In the genomic region with DNA sequence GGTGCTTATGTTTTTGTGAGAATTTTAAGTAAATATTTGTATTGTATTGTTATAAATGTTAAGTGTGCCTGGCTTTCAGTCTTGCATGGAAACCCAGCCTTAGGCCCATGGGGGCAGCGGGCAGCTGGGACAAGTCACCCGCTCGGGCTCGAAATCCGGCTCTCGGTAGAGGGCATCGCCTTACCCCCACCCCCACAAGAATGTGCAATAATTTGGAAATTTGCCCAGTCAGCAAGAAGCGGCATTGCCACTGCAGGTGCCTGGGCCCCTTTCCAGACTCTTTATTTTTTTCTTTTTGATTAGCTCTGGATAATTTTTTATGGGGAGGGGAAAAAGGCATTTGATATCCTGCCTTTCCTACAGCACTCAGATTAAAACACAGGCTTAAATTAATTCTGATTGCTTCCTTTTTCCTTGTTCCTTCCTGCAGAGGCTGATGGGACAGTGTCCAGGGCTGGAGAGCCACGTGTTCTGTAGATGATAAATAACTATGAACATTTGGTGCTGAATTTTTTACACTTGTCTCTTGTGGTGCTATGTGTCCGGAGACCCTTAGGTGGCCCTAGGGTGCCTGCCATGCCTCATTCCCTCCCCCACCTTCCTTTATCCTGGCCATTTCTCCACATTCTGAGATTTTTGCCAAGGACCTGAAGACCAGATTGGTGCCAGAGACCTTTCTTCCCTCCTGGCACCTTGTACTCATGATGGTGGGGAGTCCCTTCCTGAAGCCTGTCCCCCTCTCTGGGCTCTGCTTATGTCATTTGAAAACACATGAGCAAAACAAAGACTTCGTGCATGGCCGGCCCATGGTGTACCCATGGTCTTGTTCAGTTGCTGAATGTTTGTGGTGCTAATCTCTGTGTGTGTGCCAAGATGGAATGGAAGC, we compare ENCODE assay signal across 10 mouse cellular contexts. TPM values are rescaled to one million over a fixed set of nuclear protein-coding genes. Genes with fewer than 3 reads are reported as not detected.
A peak's percentile ranks its signal among the peaks of the same experiment; 100 is the strongest.
DNase-seq lines count a peak whose midpoint lies in the region; ATAC-seq and TF ChIP-seq lines count a peak whose summit lies in the region.
"Had no signal": no experiment of that assay in that cellular context is flagged by ENCODE, and none has a peak within 500 bp of the region (broad histone marks: within the 10 kb centered on the region; RNA-seq: fewer than 3 reads in every experiment).

No protein-coding gene starts in this region.

- peak; percentile 57 for DNase-seq in heart, postnatal 0 days (ENCODE audit: low spot score)
- no peak for DNase-seq in heart, postnatal 36 days
- DNase-seq in brain, adult 2 months (ENCODE audit: low read depth, low spot score), result peak; percentile 33
- peak; percentile 55 to 56 for DNase-seq in cerebellum, postnatal 25 days
- peak; percentile 26 to 51 for DNase-seq in kidney, postnatal 4 days
- DNase-seq in c-Kit-positive CD71-positive TER-119-positive erythroid progenitor cells, embryonic 14.5 days (ENCODE audit: low spot score), result no peak
- no peak for DNase-seq in layer of hippocampus, postnatal 10 days (ENCODE audit: low spot score in 2 of 2)
- DNase-seq in layer of hippocampus, adult 8-10 months (ENCODE audit: low spot score in 2 of 2), result no peak
- DNase-seq: spleen, adult 18-20 months had no signal

- H3K27ac ChIP-seq in heart, postnatal 0 days (ENCODE audit: low read depth), result no peak overlapping the region

- TF ChIP-seq CTCF in heart, postnatal 0 days (IDR thresholded peaks at IDR 0.05; ENCODE audit: low read depth), result no peak

- WGBS in heart, postnatal 0 days, result 40% methylated on average over 12 of the region's 12 CpGs

- no peak overlapping the region for H3K4me2 ChIP-seq in heart, postnatal 0 days (ENCODE audit: low read depth, low read length)

- TF ChIP-seq EP300 in heart, postnatal 0 days (IDR thresholded peaks at IDR 0.05; ENCODE audit: low read depth), result no peak

- intact Hi-C loops in heart, postnatal 36 days (cut with DNase I), result no loop called here

- H3K9ac ChIP-seq in heart, postnatal 0 days (replicated peaks; ENCODE audit: low read depth, low read length), result no peak overlapping the region

- H3K9me3 ChIP-seq in heart, postnatal 0 days (replicated peaks; ENCODE audit: control insufficient read depth, low read length), result no peaks in the 10 kb centered on the region

- no peak overlapping the region for H3K4me3 ChIP-seq in heart, postnatal 0 days (ENCODE audit: low read depth, low read length)

- H3K4me1 ChIP-seq in heart, postnatal 0 days (ENCODE audit: control insufficient read depth, insufficient read depth), result peaks cover 18% of the 10 kb centered on the region; the same call in 1 of the 2 replicates

- peak; percentile 64 for ATAC-seq in heart, postnatal 0 days (ENCODE audit: insufficient read depth, low read depth)

- no peaks in the 10 kb centered on the region for H3K27me3 ChIP-seq in heart, postnatal 0 days (ENCODE audit: control insufficient read depth, insufficient read depth, low read length)

- H3K36me3 ChIP-seq in heart, postnatal 0 days (replicated peaks; ENCODE audit: control insufficient read depth, insufficient read depth, low read length), result no peaks in the 10 kb centered on the region; the same call in 1 of the 2 replicates

RNA-seq across cellular contexts. Expression of gene Fcnb, which starts 46.9 kb away (rescaled TPM):
- total RNA-seq in heart, postnatal 0 days (2014; rRNA removed; ENCODE audit: low replicate concordance), result not detected in 2 replicates
- not detected in 2 replicates for polyA plus RNA-seq in heart, postnatal 0 days (2015; fragmentation: Nextera tagmentation; extraction: Ambion mirVana)
- total RNA-seq in heart, postnatal 36 days (2021), result not detected
- total RNA-seq in layer of hippocampus, postnatal 10 days (2021), result not detected
- total RNA-seq in layer of hippocampus, adult 8-10 months (2022), result not detected
- polyA plus RNA-seq: frontal cortex, adult 2 months had no signal

Comparison
In these comparisons a context has a peak if more than half of its experiments do, and no peak if none do; other contexts are left out.
1. DNase-seq: peak in heart, postnatal 0 days (single experiment), brain, adult 2 months (single experiment), cerebellum, postnatal 25 days (2 of 2) and kidney, postnatal 4 days (2 of 2); none in heart, postnatal 36 days (0 of 2), c-Kit-positive CD71-positive TER-119-positive erythroid progenitor cells, embryonic 14.5 days (single experiment), layer of hippocampus, postnatal 10 days (0 of 2) and layer of hippocampus, adult 8-10 months (0 of 2).